Mouse (Mus musculus) neural tube, embryonic 13.5 days (tissue): ENCODE measurements around the gene Rhox10. TPM values are rescaled to one million over a fixed set of nuclear protein-coding genes. Genes with fewer than 3 reads are reported as not detected.
"Not testable (repeated sequence)": the region's sequence is repeated elsewhere in the genome, so short reads cannot be mapped to it uniquely, and the experiment has no call there.

Experiments used
- ATAC-seq: fragments of 200-750 bp; cut with Nextera tagmentation; 2 replicates; pipeline ENCODE4 v1.8.0; 2017; ENCODE audit warnings: low read depth, mild to moderate bottlenecking, moderate TSS enrichment, moderate library complexity
- H3K27ac ChIP-seq: fragments of 300-500 bp; sonication (generic); replicated peaks from 2 replicates; pipeline ENCODE4 v1.5.1; 2015; ENCODE audit warnings: moderate library complexity, mild to moderate bottlenecking, inconsistent platforms
- H3K27me3 ChIP-seq: fragments of 300-500 bp; sonication (generic); 2 replicates; pipeline ENCODE4 v1.6.1; 2015; ENCODE audit warnings: mild to moderate bottlenecking, inconsistent platforms
- H3K36me3 ChIP-seq: fragments of 300-500 bp; sonication (generic); 2 replicates; pipeline ENCODE4 v1.6.1; 2015; ENCODE audit warnings: mild to moderate bottlenecking, inconsistent platforms
- H3K4me1 ChIP-seq: fragments of 300-500 bp; sonication (generic); replicated peaks from 2 replicates; pipeline ENCODE4 v1.6.1; 2015; ENCODE audit warnings: inconsistent platforms
- H3K4me2 ChIP-seq: fragments of 300-500 bp; sonication (generic); 2 replicates; pipeline ENCODE4 v1.6.1; 2015; ENCODE audit warnings: inconsistent platforms, mild to moderate bottlenecking, moderate library complexity
- H3K4me3 ChIP-seq: fragments of 300-500 bp; sonication (generic); 2 replicates; pipeline ENCODE4 v1.5.1; 2015; ENCODE audit warnings: mild to moderate bottlenecking, inconsistent platforms
- H3K9ac ChIP-seq: fragments of 300-500 bp; sonication (generic); 2 replicates; pipeline ENCODE4 v1.6.1; 2015; ENCODE audit warnings: moderate library complexity, mild to moderate bottlenecking, inconsistent platforms
- H3K9me3 ChIP-seq: fragments of 300-500 bp; sonication (generic); 2 replicates; pipeline ENCODE4 v1.6.1; 2016; ENCODE audit warnings: inconsistent platforms
- WGBS: fragments of 180-500 bp; shearing (Covaris S2); methylation state at CpG from one replicate; pipeline ENCODE4 v1.1.7; 2015; 5-methylcytosine and 5-hydroxymethylcytosine counted together
- polyA plus RNA-seq: library from polyadenylated mRNA; unstranded; fragments of >200 nt; fragmentation: Nextera tagmentation; extraction: Ambion mirVana; gene quantifications from 2 replicates; pipeline ENCODE4 v1.2.1, GENCODE M21; 2015

Gene Rhox10
- not detected in 2 replicates for polyA plus RNA-seq

- H3K36me3 ChIP-seq = no peaks in the 10 kb centered on the region
- no peak for ATAC-seq
- no peak within 1 kb of the TSS for H3K4me3 ChIP-seq
- H3K27me3 ChIP-seq = no peaks in the 10 kb centered on the region
- no peak within 1 kb of the TSS for H3K9ac ChIP-seq
- H3K9me3 ChIP-seq = no peaks in the 10 kb centered on the region
- WGBS = 90% methylated on average over 11 of the region's 11 CpGs
- H3K27ac ChIP-seq = no peak within 1 kb of the TSS
- no peaks in the 10 kb centered on the region for H3K4me1 ChIP-seq
- no peak within 1 kb of the TSS for H3K4me2 ChIP-seq
Measured at GRCm38 (mm10) chrX:38066175-38066574, at the start of gene Rhox10. Gene Rhox10 (plus strand): TSS chrX:38066475.

GRCm38 (mm10) chrX:38018597-38018996 lies 47.7 kb upstream of the Rhox10 start, which contains the start of gene Btg1-ps1:
Gene Btg1-ps1 (minus strand): TSS chrX:38018815.
- H3K9ac ChIP-seq, H3K27ac ChIP-seq, H3K9me3 ChIP-seq, H3K4me1 ChIP-seq, H3K36me3 ChIP-seq, ATAC-seq, H3K27me3 ChIP-seq, H3K4me3 ChIP-seq, H3K4me2 ChIP-seq: not testable (repeated sequence)

DNA sequence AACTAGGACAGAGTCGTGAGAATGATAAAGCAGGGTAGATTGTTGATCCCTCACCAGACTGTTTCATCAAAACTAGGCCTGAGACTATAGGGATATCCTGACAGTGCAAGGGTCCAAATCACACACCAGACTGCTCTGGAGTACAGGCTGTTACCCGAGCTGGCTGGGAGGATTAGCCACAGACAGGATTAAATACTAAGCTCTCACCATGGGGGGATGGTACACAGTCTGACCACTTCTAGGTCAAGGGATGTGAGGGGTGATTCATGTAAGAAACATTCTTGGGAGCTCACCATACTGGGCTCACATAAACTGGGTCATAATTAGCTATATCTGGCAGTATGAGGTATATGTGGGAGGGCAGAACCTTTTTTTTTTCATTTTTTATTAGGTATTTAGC lies 32.4 kb upstream of the Rhox10 start:
- Histone ChIP-seq H3K36me3 (no peaks in the 10 kb centered on the region), H3K4me2 (no peak overlapping the region), H3K9me3 (no peaks in the 10 kb centered on the region), H3K27ac (no peak overlapping the region), H3K4me3 (no peak overlapping the region), H3K27me3 (no peaks in the 10 kb centered on the region), H3K9ac (no peak overlapping the region), H3K4me1 (no peaks in the 10 kb centered on the region)
- no peak for ATAC-seq
- WGBS = 52% methylated on average over 2 of the region's 2 CpGs

GRCm38 (mm10) chrX:38039666-38040065 lies 26.6 kb upstream of the Rhox10 start:
- no peaks in the 10 kb centered on the region for H3K9me3 ChIP-seq
- no peak for ATAC-seq
- H3K27ac ChIP-seq = no peak overlapping the region
- H3K36me3 ChIP-seq = no peaks in the 10 kb centered on the region
- no peak overlapping the region for H3K4me3 ChIP-seq
- 85% methylated on average over 5 of the region's 5 CpGs for WGBS
- no peaks in the 10 kb centered on the region for H3K4me1 ChIP-seq
- no peak overlapping the region for H3K4me2 ChIP-seq
- no peaks in the 10 kb centered on the region for H3K27me3 ChIP-seq
- H3K9ac ChIP-seq = no peak overlapping the region

- not testable (repeated sequence) for H3K4me1 ChIP-seq, H3K9ac ChIP-seq, H3K27ac ChIP-seq, H3K36me3 ChIP-seq, H3K9me3 ChIP-seq, ATAC-seq, H3K27me3 ChIP-seq, H3K4me2 ChIP-seq, H3K4me3 ChIP-seq
Measured at GRCm38 (mm10) chrX:38043014-38043413, 23.3 kb upstream of the Rhox10 start, which contains the start of gene Btg1-ps2. Gene Btg1-ps2 (minus strand): TSS chrX:38043114.

- Histone ChIP-seq H3K9ac (no peak overlapping the region), H3K4me2 (no peak overlapping the region), H3K9me3 (no peaks in the 10 kb centered on the region), H3K4me3 (no peak overlapping the region), H3K36me3 (no peaks in the 10 kb centered on the region), H3K4me1 (no peaks in the 10 kb centered on the region), H3K27me3 (no peaks in the 10 kb centered on the region), H3K27ac (no peak overlapping the region)
- ATAC-seq = no peak
- 0% methylated on average over 1 of the region's 1 CpGs for WGBS
Measured at GRCm38 (mm10) chrX:38061544-38061943, 4.7 kb upstream of the Rhox10 start.

DNA sequence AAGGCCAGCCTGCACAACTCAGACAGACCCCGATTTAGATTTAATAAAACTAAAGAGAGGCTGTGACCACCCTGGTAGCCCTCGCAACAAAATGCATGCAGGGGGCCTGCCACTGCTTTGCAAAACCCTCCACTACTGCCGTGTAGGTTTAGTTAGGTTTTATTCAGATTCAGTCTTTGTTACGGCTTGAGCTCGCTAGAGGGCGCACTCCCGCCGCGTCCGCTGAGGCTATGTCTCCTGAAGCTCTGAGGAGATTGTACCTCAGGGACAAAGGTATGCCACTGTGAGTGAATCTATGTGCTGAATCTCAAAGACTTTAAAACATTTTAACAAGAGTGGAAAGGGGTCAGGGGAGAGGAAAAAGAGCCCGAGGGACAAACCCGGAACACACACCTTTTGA lies 18.0 kb downstream of the Rhox10 start:
- no peaks in the 10 kb centered on the region for H3K4me1 ChIP-seq
- peak; percentile 15; the same call in 1 of the 2 replicates for ATAC-seq
- H3K27me3 ChIP-seq = no peaks in the 10 kb centered on the region
- H3K27ac ChIP-seq = no peak overlapping the region
- no peak overlapping the region for H3K4me3 ChIP-seq
- no peak overlapping the region for H3K9ac ChIP-seq
- no peak overlapping the region for H3K4me2 ChIP-seq
- no peaks in the 10 kb centered on the region for H3K9me3 ChIP-seq
- 14% methylated on average over 12 of the region's 12 CpGs for WGBS
- no peaks in the 10 kb centered on the region for H3K36me3 ChIP-seq

- H3K4me3 ChIP-seq = no peak within 1 kb of the TSS
- H3K27ac ChIP-seq = no peak within 1 kb of the TSS
- ATAC-seq = no peak
- 86% methylated on average over 9 of the region's 9 CpGs for WGBS
- H3K9me3 ChIP-seq = no peaks in the 10 kb centered on the region
- no peaks in the 10 kb centered on the region for H3K4me1 ChIP-seq
- H3K4me2 ChIP-seq = no peak within 1 kb of the TSS
- H3K27me3 ChIP-seq = no peaks in the 10 kb centered on the region
- H3K9ac ChIP-seq = no peak within 1 kb of the TSS
- H3K36me3 ChIP-seq = no peaks in the 10 kb centered on the region
Measured at GRCm38 (mm10) chrX:38085041-38085440, 18.8 kb downstream of the Rhox10 start, which contains the start of gene Rhox11. Gene Rhox11 (minus strand): TSS chrX:38085141.

DNA sequence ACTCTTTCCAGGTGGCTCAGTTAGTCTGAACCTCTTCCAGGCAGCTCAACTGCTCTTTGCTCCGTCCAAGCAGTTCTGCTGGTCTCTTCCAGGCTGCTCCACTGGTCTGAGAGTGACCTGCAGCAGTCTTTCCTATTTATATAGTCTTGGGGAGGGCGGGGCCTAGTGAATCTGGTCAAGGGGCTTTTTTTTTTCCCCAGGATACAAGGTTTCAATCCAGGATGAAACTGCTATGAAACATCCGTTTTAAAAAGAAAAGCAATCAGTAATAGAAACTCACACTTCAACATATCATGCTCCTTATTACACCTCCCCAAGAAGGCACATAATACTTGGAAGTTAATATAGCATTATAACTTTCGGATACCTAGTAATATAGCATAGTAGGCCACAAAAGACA lies 44.5 kb downstream of the Rhox10 start, which contains the start of gene Rhox12:
Rhox12 (minus strand) TSS at position 101 of the 400 bp plus-strand sequence.
- no peaks in the 10 kb centered on the region for H3K4me1 ChIP-seq
- H3K4me2 ChIP-seq = no peak within 1 kb of the TSS
- no peaks in the 10 kb centered on the region for H3K27me3 ChIP-seq
- no peak for ATAC-seq
- 75% methylated on average over 4 of the region's 4 CpGs for WGBS
- no peaks in the 10 kb centered on the region for H3K36me3 ChIP-seq
- H3K9me3 ChIP-seq = no peaks in the 10 kb centered on the region
- no peak within 1 kb of the TSS for H3K9ac ChIP-seq
- no peak within 1 kb of the TSS for H3K4me3 ChIP-seq
- H3K27ac ChIP-seq = no peak within 1 kb of the TSS

GRCm38 (mm10) chrX:38120982-38121381 lies 54.7 kb downstream of the Rhox10 start, which contains the start of gene Rhox13:
Gene Rhox13 (plus strand): TSS chrX:38121219.
- Histone ChIP-seq H3K9me3 (0 out of 2 replicates have a peak, but pooled peaks cover 13% of the 10 kb centered on the region), H3K4me2 (no peak within 1 kb of the TSS), H3K4me1 (no peaks in the 10 kb centered on the region), H3K36me3 (no peaks in the 10 kb centered on the region), H3K27me3 (no peaks in the 10 kb centered on the region), H3K9ac (no peak within 1 kb of the TSS), H3K27ac (no peak within 1 kb of the TSS), H3K4me3 (no peak within 1 kb of the TSS)
- no peak for ATAC-seq
- WGBS = 96% methylated on average over 20 of the region's 20 CpGs

Other genes starting within 250 kb of the Rhox10 start
- gene Rhox6, start 239.6 kb upstream of the Rhox10 start, polyA plus RNA-seq = not detected in 2 replicates
- not detected in 2 replicates for gene Rhox7a, start 234.8 kb upstream of the Rhox10 start, polyA plus RNA-seq
- not detected in 2 replicates for gene Rhox8, start 187.5 kb upstream of the Rhox10 start, polyA plus RNA-seq
- gene Rhox7b, start 169.2 kb upstream of the Rhox10 start, polyA plus RNA-seq = not detected in 2 replicates
- not detected in 2 replicates for gene Rhox9, start 164.7 kb upstream of the Rhox10 start, polyA plus RNA-seq
- not detected in 2 replicates for gene Btg1-ps1, start 47.7 kb upstream of the Rhox10 start, polyA plus RNA-seq
- gene Btg1-ps2, start 23.4 kb upstream of the Rhox10 start, polyA plus RNA-seq = not detected in 2 replicates
- gene Rhox11, start 18.7 kb downstream of the Rhox10 start, polyA plus RNA-seq = not detected in 2 replicates
- gene Rhox12, start 44.4 kb downstream of the Rhox10 start, polyA plus RNA-seq = not detected in 2 replicates
- not detected in 2 replicates for gene Rhox13, start 54.7 kb downstream of the Rhox10 start, polyA plus RNA-seq
- gene Zbtb33, start 123.3 kb downstream of the Rhox10 start, polyA plus RNA-seq = 5.1 and 6.8 TPM in 2 replicates
- 43.8 and 44.0 TPM in 2 replicates for gene Tmem255a, start 186.0 kb downstream of the Rhox10 start, polyA plus RNA-seq
- gene Atp1b4, start 249.7 kb downstream of the Rhox10 start, polyA plus RNA-seq = 0.14 and 0.21 TPM in 2 replicates